In genomic region chr12:3813138-3813537, GRCm38 (mm10) we compare ENCODE assay signal across 22 mouse cellular contexts.
"Had no signal": no experiment of that assay in that cellular context is flagged by ENCODE, and none has a peak within 500 bp of the region (broad histone marks: within the 10 kb centered on the region; RNA-seq: fewer than 3 reads in every experiment).

No protein-coding gene starts in this region.

- H3K4me2 ChIP-seq: heart, embryonic 12.5 days; hindbrain, embryonic 13.5 days; hindbrain, embryonic 15.5 days; kidney, embryonic 15.5 days; limb, embryonic 13.5 days; limb, embryonic 15.5 days; liver, embryonic 12.5 days had no signal

- H3K36me3 ChIP-seq: hindbrain, embryonic 13.5 days; hindbrain, embryonic 15.5 days; limb, embryonic 15.5 days; liver, embryonic 12.5 days had no signal

- DNase-seq: gastrocnemius, postnatal 10 days; heart, adult 18-20 months; heart, postnatal 10 days; heart, postnatal 36 days; kidney, adult 11 months; kidney, adult 2 months; kidney, adult 9 months; kidney, postnatal 14 days; kidney, postnatal 36 days; layer of hippocampus, postnatal 36 days; left cerebral cortex, postnatal 4 days had no signal

- H3K9me3 ChIP-seq: heart, embryonic 10.5 days; heart, embryonic 12.5 days; hindbrain, embryonic 13.5 days; hindbrain, embryonic 15.5 days; kidney, embryonic 15.5 days; limb, embryonic 13.5 days; limb, embryonic 15.5 days; liver, embryonic 12.5 days had no signal

- H3K9ac ChIP-seq: heart, embryonic 12.5 days; hindbrain, embryonic 13.5 days; hindbrain, embryonic 15.5 days; kidney, embryonic 15.5 days; limb, embryonic 13.5 days; limb, embryonic 15.5 days; liver, embryonic 12.5 days; liver, embryonic 14.5 days had no signal

- ATAC-seq: hindbrain, postnatal 0 days; intestine, embryonic 16.5 days; liver, embryonic 12.5 days had no signal

- H3K27me3 ChIP-seq: heart, embryonic 12.5 days; hindbrain, embryonic 13.5 days; hindbrain, embryonic 15.5 days; kidney, embryonic 15.5 days; limb, embryonic 13.5 days; limb, embryonic 15.5 days had no signal

- H3K4me3 ChIP-seq: heart, embryonic 10.5 days; heart, embryonic 12.5 days; hindbrain, embryonic 13.5 days; hindbrain, embryonic 15.5 days; kidney, embryonic 15.5 days; limb, embryonic 13.5 days; limb, embryonic 15.5 days; liver, embryonic 12.5 days had no signal

- H3K27ac ChIP-seq: hindbrain, embryonic 13.5 days; hindbrain, embryonic 15.5 days; hindbrain, postnatal 0 days; limb, embryonic 15.5 days; liver, embryonic 12.5 days; liver, embryonic 14.5 days had no signal
